Mouse (Mus musculus) adrenal gland, postnatal 4 days (tissue): ENCODE results near the gene Sgpp2. TPM values are rescaled to one million over a fixed set of nuclear protein-coding genes. Genes with fewer than 3 reads are reported as not detected.

Experiments used
- DNase-seq, 2 experiments: peaks; one replicate each; pipeline ENCODE4 v3.0.0; 2021 to 2022; ENCODE audit warnings: low spot score in 2 of 2, mixed read lengths in 2 of 2
- total RNA-seq, 2 experiments: library from RNA; stranded (reverse); gene quantifications; 2 replicates each; pipeline ENCODE4 v1.2.3; 2021

Sgpp2 gene
- total RNA-seq, 2 experiments from 2014 or later, result 1.1 to 5.8 TPM

DNA sequence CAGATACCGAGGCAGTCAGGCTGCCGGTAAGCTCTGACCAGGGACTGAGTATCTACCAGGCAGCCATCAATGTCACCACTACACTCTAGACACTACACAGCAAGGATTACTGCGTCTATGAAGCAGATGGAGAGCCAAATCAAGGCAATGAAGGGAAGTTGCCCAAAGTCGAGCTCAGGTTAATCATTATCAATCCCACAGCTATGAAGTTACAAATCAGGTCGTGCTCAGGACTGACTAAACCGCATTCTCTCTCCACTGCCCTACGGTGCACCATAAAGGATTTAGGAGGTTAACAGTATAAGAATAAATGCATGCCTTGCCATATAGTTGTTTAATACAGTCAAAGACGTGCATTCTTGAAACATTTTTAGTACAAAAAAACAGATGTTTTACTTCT lies 136.1 kb downstream of the Sgpp2 start:
- DNase-seq, result no peak

DNA sequence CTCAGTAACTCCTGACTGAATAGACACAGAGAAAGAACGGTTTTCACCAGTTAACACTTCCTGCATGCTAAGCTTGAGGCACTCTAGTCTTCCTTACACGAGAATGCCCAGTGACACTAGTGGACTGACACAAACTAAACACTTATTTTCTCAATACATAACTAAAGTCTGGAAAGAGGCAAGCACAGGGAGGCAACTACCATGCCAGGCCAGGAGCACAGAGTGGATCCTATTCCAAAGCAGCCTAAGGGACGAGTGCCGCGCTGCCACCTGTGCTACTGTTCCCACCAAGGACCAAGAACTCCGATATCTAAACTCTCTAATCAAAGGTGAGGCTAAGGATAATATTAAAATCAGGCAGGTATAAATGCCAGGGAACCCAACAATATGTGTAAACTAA lies 136.6 kb downstream of the Sgpp2 start:
- DNase-seq, result no peak

DNA sequence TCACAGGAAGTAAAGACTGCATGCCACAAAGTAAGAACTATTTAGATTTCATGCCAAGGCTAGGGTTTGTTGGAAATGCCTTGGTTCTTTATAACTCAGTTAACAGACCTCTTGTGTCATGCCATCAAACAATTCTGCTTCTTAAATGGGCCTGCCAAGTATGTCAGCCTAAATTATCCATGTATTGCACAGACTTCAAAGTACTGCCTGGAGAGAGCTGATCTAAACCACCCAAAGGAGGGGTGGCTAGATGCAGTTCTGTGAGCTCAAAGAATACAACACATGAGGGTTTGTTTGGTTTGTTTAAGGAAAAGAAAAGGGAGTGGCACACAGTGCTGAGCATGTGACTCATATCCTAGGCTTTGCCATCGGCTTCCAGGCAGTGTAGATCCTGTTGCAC lies 137.9 kb downstream of the Sgpp2 start:
- no peak for DNase-seq

DNA sequence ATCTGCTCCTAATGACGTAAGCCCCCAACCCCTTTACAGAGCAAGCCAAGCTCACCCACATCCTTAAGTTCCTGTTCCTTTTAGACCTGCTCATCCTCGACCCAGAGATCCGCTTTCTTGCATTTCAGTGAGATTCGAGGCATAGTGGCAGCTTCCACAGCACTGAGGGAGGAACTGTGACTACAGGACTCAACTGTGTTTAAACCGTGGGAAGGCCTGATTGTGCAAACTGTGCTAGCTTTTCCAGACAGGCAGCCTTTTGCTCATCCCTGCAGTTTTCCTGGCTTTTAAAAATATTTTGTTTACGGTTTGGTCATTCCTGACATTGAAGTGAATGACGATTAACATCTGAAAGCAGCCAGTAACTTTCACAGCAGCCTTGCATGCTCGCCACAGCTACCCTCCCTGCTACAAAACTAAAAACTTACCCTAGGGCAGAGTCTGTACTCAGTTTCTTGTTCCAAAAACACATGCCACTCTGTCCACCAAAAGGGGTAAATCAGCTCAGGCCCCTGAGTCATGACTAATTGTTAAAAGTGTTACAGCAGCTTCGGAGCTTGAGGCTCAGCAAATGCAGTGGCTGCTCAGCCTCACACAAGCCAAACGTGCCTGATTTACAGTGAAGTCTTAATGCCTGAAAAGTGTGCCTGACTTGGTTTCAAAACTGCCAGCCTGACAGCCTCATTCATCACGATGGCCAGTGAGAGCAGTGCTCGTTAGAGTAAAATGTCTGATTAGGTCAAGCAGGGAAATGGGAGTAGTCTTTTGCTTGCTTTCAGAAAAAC lies 141.1 kb downstream of the Sgpp2 start:
- DNase-seq, result no peak

DNA sequence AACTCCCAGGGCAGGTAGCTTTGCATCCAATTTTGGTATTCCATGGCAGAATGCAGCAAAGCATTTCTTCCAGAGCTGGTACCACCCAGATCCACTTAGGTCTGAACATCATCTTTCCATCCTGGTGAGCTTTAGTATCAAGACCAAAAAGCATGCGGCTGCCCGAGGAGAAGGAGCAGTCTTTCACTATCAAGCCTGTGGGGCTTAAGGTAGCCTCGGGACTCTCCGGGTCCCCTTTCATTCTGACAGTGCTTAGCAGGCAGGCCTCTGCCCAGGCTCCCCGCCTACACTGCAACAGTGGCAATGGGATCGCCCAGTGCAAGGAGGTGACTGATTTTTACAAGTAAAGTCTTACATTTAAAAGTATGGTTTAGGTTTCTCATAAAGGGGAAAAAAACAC lies 142.4 kb downstream of the Sgpp2 start:
- DNase-seq, result no peak

DNA sequence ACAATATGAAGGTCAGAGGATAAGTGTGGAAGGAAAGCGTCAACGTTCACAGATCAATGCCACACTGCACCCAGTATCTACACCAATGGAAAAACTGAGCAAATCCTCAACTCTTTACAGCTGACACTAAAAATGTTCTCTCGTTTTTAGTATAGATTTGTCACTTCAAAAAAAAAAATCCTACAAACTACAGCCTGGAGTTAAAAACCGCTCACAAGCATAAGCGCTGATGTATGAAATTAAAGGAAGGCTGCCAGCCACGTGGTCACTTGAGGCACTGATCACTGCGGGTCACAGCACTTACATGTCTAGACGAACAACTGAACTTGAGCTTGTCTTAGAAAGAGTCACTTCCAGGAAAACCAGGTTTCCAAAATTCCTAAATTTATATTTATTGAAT lies 143.7 kb downstream of the Sgpp2 start:
- DNase-seq, result no peak

DNA sequence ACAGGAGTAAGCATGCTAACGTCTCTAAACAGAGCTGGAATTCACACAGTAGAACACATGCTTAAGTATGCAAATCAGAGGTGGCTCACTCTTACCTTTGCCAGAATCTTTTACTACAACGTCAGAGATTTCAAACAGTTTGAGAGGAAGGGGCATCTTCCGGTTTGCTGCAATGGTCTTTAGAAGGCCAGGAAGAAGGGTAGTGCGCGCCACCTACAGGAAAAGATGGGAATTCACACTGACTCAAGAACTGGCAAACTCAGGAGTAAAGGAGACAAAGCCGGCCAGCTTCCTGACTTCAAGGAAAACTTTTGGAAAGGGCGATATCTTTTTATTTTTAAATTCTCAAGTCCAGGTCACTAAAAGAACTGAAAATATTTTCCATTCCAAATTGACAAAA lies 144.5 kb downstream of the Sgpp2 start:
- no peak for DNase-seq

Other genes starting within 250 kb of the Sgpp2 start
- gene Pax3, start 113.2 kb upstream of the Sgpp2 start, total RNA-seq, result not detected
- gene Farsb, start 178.6 kb downstream of the Sgpp2 start, total RNA-seq, result 10 to 100 TPM; 57.1 to 57.2 TPM
- under 1 TPM; 0.54 to 0.59 TPM for gene Mogat1, start 200.6 kb downstream of the Sgpp2 start, total RNA-seq
- gene BC035947, start 201.8 kb downstream of the Sgpp2 start, total RNA-seq, result under 1 TPM; 0.17 to 0.39 TPM